Comparison of ENCODE assay signal across 9 mouse cellular contexts in genomic region chr8:13492198-13492995, GRCm38 (mm10). TPM values are rescaled to one million over a fixed set of nuclear protein-coding genes. Genes with fewer than 3 reads are reported as not detected.
A peak's percentile ranks its signal among the peaks of the same experiment; 100 is the strongest.
DNase-seq lines count a peak whose midpoint lies in the region; ATAC-seq lines count a peak whose summit lies in the region.
"Had no signal": no experiment of that assay in that cellular context is flagged by ENCODE, and none has a peak within 500 bp of the region (broad histone marks: within the 10 kb centered on the region; RNA-seq: fewer than 3 reads in every experiment).

No protein-coding gene starts in this region.

- 46% methylated on average over 9 of the region's 9 CpGs for WGBS in hindbrain, embryonic 15.5 days
- 60% methylated on average over 9 of the region's 9 CpGs for WGBS in hindbrain, embryonic 10.5 days
- 58% methylated on average over 9 of the region's 9 CpGs for WGBS in hindbrain, embryonic 16.5 days

- no peak overlapping the region for H3K4me3 ChIP-seq in hindbrain, embryonic 15.5 days
- no peak overlapping the region for H3K4me3 ChIP-seq in hindbrain, embryonic 10.5 days
- no peak overlapping the region; the same call in 1 of the 2 replicates for H3K4me3 ChIP-seq in hindbrain, embryonic 16.5 days (ENCODE audit: low read length)
- H3K4me3 ChIP-seq: erythroblast, embryonic 14.5 days had no signal

- no peaks in the 10 kb centered on the region; the same call in 1 of the 2 replicates for H3K27me3 ChIP-seq in hindbrain, embryonic 15.5 days
- H3K27me3 ChIP-seq in hindbrain, embryonic 10.5 days (ENCODE audit: insufficient read depth, poor library complexity, severe bottlenecking) = peaks cover 49% of the 10 kb centered on the region
- no peaks in the 10 kb centered on the region; the same call in 1 of the 2 replicates for H3K27me3 ChIP-seq in hindbrain, embryonic 16.5 days (replicated peaks; ENCODE audit: control insufficient read depth, insufficient read depth, low read length)

- DNase-seq in hindbrain, embryonic 10.5 days (ENCODE audit: low spot score) = no peak
- DNase-seq in gastrocnemius, adult 18-20 months (ENCODE audit: low spot score) = peak; percentile 50
- peak; percentile 84 for DNase-seq in lung, postnatal 10 days
- DNase-seq in layer of hippocampus, adult 11-12 months (ENCODE audit: low spot score) = no peak
- DNase-seq in T-cell, adult 2 months (ENCODE audit: low spot score) = no peak

- H3K9ac ChIP-seq in hindbrain, embryonic 15.5 days = no peak overlapping the region
- no peak overlapping the region; the same call in 1 of the 2 replicates for H3K9ac ChIP-seq in hindbrain, embryonic 16.5 days (ENCODE audit: low read depth, low read length)

- no peaks in the 10 kb centered on the region for H3K9me3 ChIP-seq in hindbrain, embryonic 15.5 days
- H3K9me3 ChIP-seq in hindbrain, embryonic 10.5 days = no peaks in the 10 kb centered on the region
- H3K9me3 ChIP-seq in hindbrain, embryonic 16.5 days (ENCODE audit: control insufficient read depth, low read length) = no peaks in the 10 kb centered on the region

- ATAC-seq in hindbrain, embryonic 15.5 days (ENCODE audit: low FRiP score, low read depth) = no peak
- ATAC-seq in hindbrain, embryonic 16.5 days = no peak
- no peak for ATAC-seq in activated CD4-positive, CD25-positive, alpha-beta regulatory T cell, adult 4 months

- no peaks in the 10 kb centered on the region; the same call in 1 of the 2 replicates for H3K36me3 ChIP-seq in hindbrain, embryonic 15.5 days
- no peaks in the 10 kb centered on the region for H3K36me3 ChIP-seq in hindbrain, embryonic 10.5 days
- peaks cover 4% of the 10 kb centered on the region; the same call in 1 of the 2 replicates for H3K36me3 ChIP-seq in hindbrain, embryonic 16.5 days (ENCODE audit: control insufficient read depth, insufficient read depth, low read length)

- no peak overlapping the region for H3K27ac ChIP-seq in hindbrain, embryonic 15.5 days (replicated peaks)
- H3K27ac ChIP-seq in hindbrain, embryonic 10.5 days = no peak overlapping the region
- H3K27ac ChIP-seq in hindbrain, embryonic 16.5 days (ENCODE audit: low read depth, low read length) = no peak overlapping the region

- peaks cover 32% of the 10 kb centered on the region for H3K4me1 ChIP-seq in hindbrain, embryonic 15.5 days (replicated peaks)
- peaks cover 29% of the 10 kb centered on the region for H3K4me1 ChIP-seq in hindbrain, embryonic 10.5 days (replicated peaks)
- peaks cover 18% of the 10 kb centered on the region for H3K4me1 ChIP-seq in hindbrain, embryonic 16.5 days (ENCODE audit: control insufficient read depth, insufficient read depth, low read depth, low read length)

- H3K4me2 ChIP-seq in hindbrain, embryonic 15.5 days = peak overlapping the region; percentile 63
- peak overlapping the region; percentile 77 for H3K4me2 ChIP-seq in hindbrain, embryonic 16.5 days (ENCODE audit: low read length)

RNA-seq across cellular contexts. Expression of gene Gas6, which starts 1.9 kb away (rescaled TPM):
- polyA plus RNA-seq in hindbrain, embryonic 15.5 days (2015; fragmentation: Nextera tagmentation; extraction: Ambion mirVana) = 52.1 and 53.8 TPM in 2 replicates
- 12.9 and 15.8 TPM in 2 replicates for polyA plus RNA-seq in hindbrain, embryonic 10.5 days (2016; fragmentation: Nextera tagmentation; extraction: Ambion mirVana)
- total RNA-seq in gastrocnemius, adult 18-20 months (2021) = 10 to 100 TPM; 68.0 to 69.5 TPM
- 65.1 and 67.4 TPM in 2 replicates for polyA plus RNA-seq in hindbrain, embryonic 16.5 days (2015; fragmentation: Nextera tagmentation; extraction: Ambion mirVana)
- not detected for polyA plus RNA-seq in activated CD4-positive, CD25-positive, alpha-beta regulatory T cell, adult 4 months (2017; shearing (Covaris generic))

RNA-seq across cellular contexts. Expression of gene Tmem255b, which starts 57.4 kb away (rescaled TPM):
- polyA plus RNA-seq in hindbrain, embryonic 15.5 days (2015; fragmentation: Nextera tagmentation; extraction: Ambion mirVana) = 1.00 and 1.2 TPM in 2 replicates
- 0.27 and 0.56 TPM in 2 replicates for polyA plus RNA-seq in hindbrain, embryonic 10.5 days (2016; fragmentation: Nextera tagmentation; extraction: Ambion mirVana)
- total RNA-seq in gastrocnemius, adult 18-20 months (2021) = 1 to 10 TPM; 1.3 to 2.8 TPM
- polyA plus RNA-seq in hindbrain, embryonic 16.5 days (2015; fragmentation: Nextera tagmentation; extraction: Ambion mirVana) = 1.8 and 3.1 TPM in 2 replicates
- polyA plus RNA-seq in activated CD4-positive, CD25-positive, alpha-beta regulatory T cell, adult 4 months (2017; shearing (Covaris generic)) = not detected
- polyA plus RNA-seq: erythroblast, embryonic 14.5 days had no signal

Comparison
In these comparisons a context has a peak if more than half of its experiments do, and no peak if none do; other contexts are left out.
1. DNase-seq: peak in gastrocnemius, adult 18-20 months (single experiment) and lung, postnatal 10 days (single experiment); none in hindbrain, embryonic 10.5 days (single experiment), layer of hippocampus, adult 11-12 months (single experiment) and T-cell, adult 2 months (single experiment).
2. RNA of gene Gas6, which starts 1.9 kb away (polyA plus RNA-seq): 65.1 to 67.4 TPM in hindbrain, embryonic 16.5 days, 52.1 to 53.8 TPM in hindbrain, embryonic 15.5 days and 12.9 to 15.8 TPM in hindbrain, embryonic 10.5 days; not detected in activated CD4-positive, CD25-positive, alpha-beta regulatory T cell, adult 4 months; every median in the first group is over 10 times any median in the second.